Mouse (Mus musculus) embryonic stem cell, embryonic (primary cell): ENCODE results near the gene Myh7b.

ENCODE experiments used
- CTCF ChIA-PET, 4 experiments: fragments of 300-600 bp in 2 of 4; fragments of 350-600 bp in 2 of 4; sonication (Branson Sonifier 250); formaldehyde crosslinking; loops; one replicate each; lab custom pipeline; 2022; ENCODE audit warnings: inconsistent platforms in 2 of 4; lab: Charles Lee
- POLR2A ChIA-PET, 4 experiments: fragments of 300-600 bp in 2 of 4; fragments of 350-600 bp in 2 of 4; sonication (Branson Sonifier 250); formaldehyde crosslinking; loops; one replicate each; lab custom pipeline; 2022; ENCODE audit warnings: antibody characterized with exemption in 4 of 4, inconsistent platforms in 1 of 4; lab: Charles Lee

Myh7b gene

GRCm38 (mm10) chr2:155673546-155673945 lies 62.5 kb downstream of the Myh7b start:
- ChIA-PET CTCF (interaction anchor here (0.6 to 4.1 kb wide), 43 partner anchors 9 to 563 kb away, joined by 3 to 26 read pairs (median 5); partner anchors contain the start of genes Trpc4ap (in 3 of the 4), Acss2 (in 2 of the 4) and Ggt7 (in 2 of the 4)), POLR2A (interaction anchor here in 2 of 4 experiments (1.7 to 2.0 kb wide), 2 partner anchors 10 to 19 kb away, joined by 6 read pairs; partner anchors contain the start of gene Trpc4ap (in 1 of the 2))

- CTCF ChIA-PET = interaction anchor here in 3 of 4 experiments (0.7 to 4.1 kb wide), 3 partner anchors 11 to 21 kb away, joined by 4 to 26 read pairs (median 12); no protein-coding TSS in a partner anchor
- POLR2A ChIA-PET = interaction anchor here in 3 of 4 experiments (0.6 to 1.2 kb wide), 4 partner anchors 8 to 699 kb away, joined by 3 to 4 read pairs (median 3); partner anchors contain the start of gene Trpc4ap (in 1 of the 3)
These were observed 64.1 kb downstream of the Myh7b start for GRCm38 (mm10) chr2:155675118-155675517.

- CTCF ChIA-PET = interaction anchor here in 3 of 4 experiments (0.6 to 1.7 kb wide), 9 partner anchors 11 to 198 kb away, joined by 3 to 5 read pairs (median 3); partner anchors contain the start of gene Trpc4ap (in 2 of the 3)
- POLR2A ChIA-PET = interaction anchor here (0.6 to 2.5 kb wide), 8 partner anchors 9 to 134 kb away, joined by 3 to 9 read pairs (median 3); partner anchors contain the start of gene Trpc4ap (in 2 of the 4)
These were observed 68.6 kb downstream of the Myh7b start for GRCm38 (mm10) chr2:155679586-155680110.

GRCm38 (mm10) chr2:155680591-155680990 lies 69.6 kb downstream of the Myh7b start:
- ChIA-PET POLR2A (interaction anchor here in 2 of 4 experiments (1.4 to 2.5 kb wide), 4 partner anchors 10 to 61 kb away, joined by 3 to 9 read pairs (median 6); partner anchors contain the start of gene Trpc4ap (in 2 of the 2)), CTCF (interaction anchor here in 3 of 4 experiments (0.6 to 1.7 kb wide), 6 partner anchors 11 to 341 kb away, joined by 3 to 5 read pairs (median 3); partner anchors contain the start of gene Trpc4ap (in 2 of the 3))

- CTCF ChIA-PET = interaction anchor here in 1 of 4 experiments (1.7 kb wide), 1 partner anchor 11 kb away, joined by 5 read pairs; the partner anchor contains the start of gene Trpc4ap
- POLR2A ChIA-PET = interaction anchor here in 2 of 4 experiments (1.9 to 2.5 kb wide), 2 partner anchors 9 to 11 kb away, joined by 8 to 9 read pairs; partner anchors contain the start of gene Trpc4ap (in 1 of the 2)
These were observed 70.2 kb downstream of the Myh7b start for GRCm38 (mm10) chr2:155681194-155681593.

GRCm38 (mm10) chr2:155681874-155682273 lies 70.9 kb downstream of the Myh7b start:
- ChIA-PET CTCF (interaction anchor here in 1 of 4 experiments (2.4 kb wide), 1 partner anchor 10 kb away, joined by 10 read pairs; the partner anchor contains the start of gene Trpc4ap), POLR2A (no interaction called here)

GRCm38 (mm10) chr2:155683137-155683536 lies 72.1 kb downstream of the Myh7b start:
- POLR2A ChIA-PET = interaction anchor here in 2 of 4 experiments (0.8 to 1.5 kb wide), 7 partner anchors 8 to 55 kb away, joined by 3 to 5 read pairs (median 3); partner anchors contain the start of gene Trpc4ap (in 2 of the 2)
- CTCF ChIA-PET = interaction anchor here in 2 of 4 experiments (0.7 to 2.4 kb wide), 6 partner anchors 9 to 20 kb away, joined by 3 to 10 read pairs (median 3); partner anchors contain the start of gene Trpc4ap (in 1 of the 2)

GRCm38 (mm10) chr2:155683821-155684220 lies 72.8 kb downstream of the Myh7b start:
- POLR2A ChIA-PET = interaction anchor here in 2 of 4 experiments (0.9 to 1.5 kb wide), 2 partner anchors 8 to 54 kb away, joined by 3 read pairs; partner anchors contain the start of gene Trpc4ap (in 1 of the 2)
- CTCF ChIA-PET = interaction anchor here in 2 of 4 experiments (0.6 to 2.4 kb wide), 3 partner anchors 8 to 165 kb away, joined by 3 to 10 read pairs (median 6); partner anchors contain the start of gene Trpc4ap (in 1 of the 2)
